ENCODE assay signal across 11 mouse cellular contexts in the genomic region with DNA sequence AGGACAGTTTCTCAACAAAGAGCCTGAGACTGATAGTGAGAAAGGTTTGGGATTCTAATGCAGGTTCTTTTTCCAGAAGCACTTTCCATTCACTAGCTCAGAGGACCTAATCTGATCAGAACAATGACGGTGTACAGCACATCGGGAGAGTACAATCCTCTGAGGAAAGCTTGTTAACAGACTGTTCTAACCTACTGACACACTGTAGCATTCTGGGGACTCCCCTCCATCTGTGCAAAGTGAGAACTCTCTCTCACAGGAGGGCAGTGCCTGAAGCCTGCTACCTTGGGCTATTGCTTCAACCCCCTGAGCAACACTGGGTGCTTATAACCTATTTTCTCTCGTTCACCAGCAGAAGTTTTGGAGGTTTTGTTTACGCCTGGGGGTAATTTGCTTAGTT.
DNase-seq lines count a peak whose midpoint lies in the region; ATAC-seq and TF ChIP-seq lines count a peak whose summit lies in the region.
"Had no signal": no experiment of that assay in that cellular context is flagged by ENCODE, and none has a peak within 500 bp of the region (broad histone marks: within the 10 kb centered on the region; RNA-seq: fewer than 3 reads in every experiment).

No protein-coding gene starts in this region.

- TF ChIP-seq CTCF in layer of hippocampus, adult 2 months (conservative IDR thresholded peaks at IDR 0.05): no peak

- peaks cover 3% of the 10 kb centered on the region; the same call in 1 of the 2 replicates for H3K4me1 ChIP-seq in intestine, embryonic 16.5 days (ENCODE audit: control insufficient read depth, insufficient read depth, low read length)
- peaks cover 12% of the 10 kb centered on the region for H3K4me1 ChIP-seq in neural tube, embryonic 15.5 days

- no peak overlapping the region for H3K4me3 ChIP-seq in layer of hippocampus, adult 2 months
- H3K4me3 ChIP-seq in intestine, embryonic 16.5 days (ENCODE audit: low read length): no peak overlapping the region
- H3K4me3 ChIP-seq in neural tube, embryonic 15.5 days (replicated peaks): no peak overlapping the region

- no peaks in the 10 kb centered on the region for H3K9me3 ChIP-seq in intestine, embryonic 16.5 days (ENCODE audit: control insufficient read depth, low read length)
- H3K9me3 ChIP-seq in neural tube, embryonic 15.5 days (replicated peaks): no peaks in the 10 kb centered on the region
- H3K9me3 ChIP-seq: G1E had no signal

- no peak for DNase-seq in layer of hippocampus, adult 2 months (ENCODE audit: low spot score in 2 of 2)
- DNase-seq in layer of hippocampus, adult 9-10 months (ENCODE audit: low spot score): no peak
- peak; percentile 22 for DNase-seq in cerebellum, adult 9-10 months
- no peak for DNase-seq in frontal cortex, postnatal 14 days (ENCODE audit: low spot score in 2 of 2)
- no peak for DNase-seq in left cerebral cortex, adult 8-10 months (ENCODE audit: low spot score in 2 of 2)
- DNase-seq: kidney, adult 18-20 months; right cerebral cortex, postnatal 4 days had no signal

- H3K27ac ChIP-seq in layer of hippocampus, adult 2 months: peak overlapping the region; percentile 90
- no peak overlapping the region for H3K27ac ChIP-seq in intestine, embryonic 16.5 days (ENCODE audit: low read length)
- H3K27ac ChIP-seq in neural tube, embryonic 15.5 days (replicated peaks): no peak overlapping the region; the same call in 1 of the 2 replicates

- no peaks in the 10 kb centered on the region for H3K27me3 ChIP-seq in intestine, embryonic 16.5 days (replicated peaks; ENCODE audit: control insufficient read depth, insufficient read depth, low read length)
- H3K27me3 ChIP-seq in neural tube, embryonic 15.5 days (replicated peaks): no peaks in the 10 kb centered on the region

- H3K4me2 ChIP-seq in intestine, embryonic 16.5 days (ENCODE audit: low read depth, low read length): no peak overlapping the region
- H3K4me2 ChIP-seq in neural tube, embryonic 15.5 days: no peak overlapping the region

- WGBS in intestine, embryonic 16.5 days: 59% methylated on average over 4 of the region's 4 CpGs
- WGBS in neural tube, embryonic 15.5 days: 19% methylated on average over 4 of the region's 4 CpGs

- H3K9ac ChIP-seq in intestine, embryonic 16.5 days (ENCODE audit: low read depth, low read length): no peak overlapping the region
- H3K9ac ChIP-seq in neural tube, embryonic 15.5 days (replicated peaks): no peak overlapping the region

- ATAC-seq in intestine, embryonic 16.5 days: peak; percentile 46; the same call in 1 of the 2 replicates
- peak; percentile 55 for ATAC-seq in neural tube, embryonic 15.5 days (ENCODE audit: low FRiP score)
- no peak for ATAC-seq in CD4-positive, CD25-positive, alpha-beta regulatory T cell, adult 4 months

- H3K36me3 ChIP-seq in intestine, embryonic 16.5 days (ENCODE audit: control insufficient read depth, insufficient read depth, low read length): no peaks in the 10 kb centered on the region
- H3K36me3 ChIP-seq in neural tube, embryonic 15.5 days: no peaks in the 10 kb centered on the region
